Mouse (Mus musculus): ENCODE results near the gene Ago4. TPM values are rescaled to one million over a fixed set of nuclear protein-coding genes. Genes with fewer than 3 reads are reported as not detected.

Ago4 gene
- total RNA-seq, 1 experiment from 2014 or later: 8.8 TPM

DNA sequence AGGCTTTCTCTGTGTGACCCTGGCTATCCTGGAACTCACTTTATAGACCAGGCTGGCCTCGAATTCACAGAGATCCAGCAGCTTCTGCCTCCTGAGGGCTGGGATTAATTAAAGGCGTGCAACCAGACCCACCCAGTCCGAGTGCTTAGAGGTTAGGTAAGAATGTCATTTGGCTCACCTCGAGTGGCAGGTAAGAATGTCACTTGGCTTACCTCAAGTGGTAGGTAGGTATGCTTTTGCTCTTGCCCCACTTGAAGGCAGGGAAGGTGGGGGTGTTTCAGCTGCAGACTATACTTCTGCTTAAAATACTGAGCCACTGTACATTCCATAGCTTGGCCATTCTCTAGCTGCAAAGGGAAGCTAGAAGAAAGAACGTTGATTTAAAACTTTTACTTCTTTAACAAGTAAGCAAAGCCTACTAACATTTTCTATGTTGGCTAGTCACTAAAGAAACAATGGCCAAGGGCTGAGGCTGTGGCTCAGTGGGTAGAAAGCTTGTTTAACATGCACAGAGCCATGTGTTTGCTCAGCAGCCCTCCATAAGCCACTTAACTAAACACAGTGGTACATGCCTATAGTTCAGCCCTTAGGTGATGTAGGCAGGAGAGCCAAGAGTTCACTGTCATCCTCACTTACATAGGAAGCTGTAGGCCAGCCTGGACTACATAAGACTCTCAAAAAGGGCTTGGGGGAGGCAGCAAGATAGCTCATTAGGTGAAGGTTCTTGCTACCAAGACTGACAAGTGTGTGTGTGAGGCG is 20.8 kb downstream of the Ago4 start:
- no peak for DNase-seq

DNA sequence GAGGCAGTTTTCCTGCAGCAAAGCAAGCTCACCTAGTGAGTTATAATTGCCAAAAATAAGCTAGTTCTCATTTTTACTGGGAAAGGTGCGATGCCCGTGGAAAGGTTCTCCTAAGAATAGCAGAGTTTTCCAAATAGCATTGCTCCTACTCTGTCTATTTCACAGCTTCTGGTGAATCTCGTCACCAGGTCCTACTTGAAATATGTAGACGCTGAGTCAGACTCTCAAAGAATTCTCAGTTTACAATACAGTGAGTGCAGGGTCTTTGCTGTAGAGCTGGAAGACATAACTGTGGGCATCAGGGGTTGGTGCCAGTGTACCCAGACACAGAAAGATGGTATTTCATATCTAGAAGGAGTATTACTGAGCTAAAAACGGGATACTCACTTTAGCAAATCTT is 22.3 kb downstream of the Ago4 start:
- DNase-seq: no peak

DNA sequence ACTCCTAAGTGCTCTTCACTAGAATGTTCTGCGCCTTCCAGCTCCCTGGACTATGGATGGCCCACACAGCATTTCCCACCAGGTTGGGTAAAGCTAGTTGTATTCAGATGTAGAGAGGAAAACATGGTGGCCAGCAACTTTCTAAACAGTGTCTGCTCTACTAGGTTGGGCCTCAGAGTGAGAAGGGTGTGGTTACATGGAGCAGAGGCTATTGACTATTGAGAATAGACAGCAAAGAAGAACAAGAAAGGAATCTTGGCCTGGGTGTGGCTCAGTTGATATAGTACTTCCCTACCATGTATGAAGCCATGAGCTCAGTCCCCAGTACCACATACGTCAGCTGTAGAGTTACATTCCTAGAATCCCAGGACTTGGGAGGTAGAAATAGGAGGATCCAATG is 24.2 kb downstream of the Ago4 start:
- no peak for DNase-seq

DNA sequence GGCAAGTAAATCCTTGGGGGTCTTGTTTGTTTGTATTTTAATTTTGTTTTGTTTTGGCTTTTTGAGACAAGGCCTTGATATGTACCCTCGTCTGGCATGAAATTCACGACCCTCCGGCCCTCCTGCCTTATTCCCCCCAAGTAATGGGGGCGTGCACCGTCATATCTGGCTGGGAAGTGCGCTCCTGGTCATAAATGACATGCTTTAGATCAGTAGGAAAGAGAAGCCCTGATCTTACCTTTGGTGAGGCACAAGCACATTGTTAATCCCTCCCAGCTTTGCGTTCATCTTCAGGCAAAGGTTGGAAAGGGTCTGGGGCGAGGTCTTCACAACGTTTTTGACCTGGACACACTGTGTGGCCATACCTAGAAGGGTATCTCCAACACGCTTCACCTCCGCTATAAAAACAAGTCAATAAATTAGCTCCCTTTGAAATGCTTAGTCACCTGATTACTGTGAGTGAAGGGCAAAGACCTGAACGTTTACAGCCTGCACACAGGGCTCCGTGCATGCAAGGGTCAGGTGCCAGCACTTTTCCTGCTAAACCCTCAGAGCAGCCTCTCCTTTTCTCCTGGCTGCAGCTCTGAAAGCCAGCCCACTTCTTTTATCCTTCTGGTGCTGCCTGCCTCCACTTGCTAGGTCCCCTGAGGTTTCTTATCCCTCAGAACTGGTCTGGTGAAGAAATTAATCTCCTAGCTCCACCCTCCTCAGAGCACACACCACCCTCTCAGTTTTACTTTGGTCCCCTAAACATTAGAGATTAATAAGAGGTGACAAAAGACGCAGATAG is 25.0 kb downstream of the Ago4 start:
- no peak for DNase-seq

DNA sequence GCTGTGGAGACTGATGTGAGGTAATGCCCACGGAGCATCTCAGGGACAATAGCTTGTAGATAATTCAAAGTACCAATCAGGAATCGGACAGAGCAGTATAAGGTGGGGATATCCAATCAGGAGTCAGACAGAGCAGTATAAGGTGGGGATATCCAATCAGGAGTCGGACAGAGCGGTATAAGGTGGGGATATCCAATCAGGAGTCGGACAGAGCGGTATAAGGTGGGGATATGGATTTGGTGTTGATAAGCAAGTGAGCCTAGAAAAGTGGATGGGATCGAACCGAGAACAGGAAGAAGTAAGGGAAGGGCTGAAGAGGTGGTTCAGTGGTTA is 30.3 kb downstream of the Ago4 start:
- no peak for DNase-seq

DNA sequence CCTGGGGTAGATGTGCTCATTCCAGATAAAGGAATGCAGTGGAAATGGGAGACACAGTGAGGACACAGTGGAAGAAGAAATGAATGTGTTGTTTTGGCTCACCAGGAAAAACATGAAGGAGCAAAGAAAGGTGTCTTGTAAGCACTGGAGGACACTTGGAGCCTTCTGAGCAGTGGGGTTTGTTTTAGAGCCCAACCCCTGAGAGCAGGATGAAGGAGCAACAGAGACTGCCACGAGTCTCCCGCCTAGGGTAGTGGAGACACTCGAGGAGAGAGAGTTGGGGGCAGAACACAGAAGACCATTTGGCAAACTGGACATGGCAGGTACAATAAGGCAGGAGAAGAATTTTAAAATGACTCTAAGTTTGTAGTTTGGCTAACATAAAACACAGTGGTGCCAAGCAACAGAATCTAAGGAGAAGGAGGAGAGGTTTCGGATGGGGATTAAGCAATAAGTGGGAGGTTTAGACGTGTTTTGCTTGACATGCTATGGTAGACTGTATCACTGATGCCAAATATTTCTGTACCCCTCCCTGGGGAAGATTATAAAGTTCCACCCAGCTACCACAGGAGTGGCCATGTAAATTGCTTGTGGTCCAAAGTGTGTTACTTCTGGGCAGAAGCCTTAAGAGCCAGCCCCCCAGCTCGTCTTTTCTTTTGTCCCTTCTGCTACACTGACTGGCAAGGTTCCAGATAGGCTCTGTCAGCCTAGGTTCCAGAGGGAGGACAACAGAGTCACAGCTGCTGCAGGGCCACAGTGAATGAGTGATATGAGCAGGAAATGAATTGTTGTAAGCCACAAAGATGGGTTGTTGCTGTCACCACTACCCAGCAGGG is 30.9 kb downstream of the Ago4 start:
- DNase-seq: no peak

DNA sequence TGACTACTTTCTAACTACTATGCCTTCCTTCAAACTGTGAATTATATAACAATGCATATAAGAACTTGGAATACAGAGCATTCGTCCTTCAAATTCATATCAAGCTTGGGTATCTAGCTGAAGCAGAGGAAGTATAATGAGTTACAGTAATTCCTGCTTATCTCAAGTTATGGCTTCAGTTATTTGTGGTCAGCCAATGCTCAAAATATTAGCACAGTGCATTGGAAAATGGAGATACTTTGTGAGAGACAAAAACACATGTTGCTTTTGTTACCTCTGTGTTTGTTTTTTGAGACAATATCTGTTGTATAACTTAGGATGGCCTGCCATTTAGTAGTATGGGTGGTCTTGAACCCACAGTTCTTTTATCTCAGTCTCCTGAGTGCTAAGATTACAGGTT is 34.7 kb downstream of the Ago4 start:
- DNase-seq: no peak

DNA sequence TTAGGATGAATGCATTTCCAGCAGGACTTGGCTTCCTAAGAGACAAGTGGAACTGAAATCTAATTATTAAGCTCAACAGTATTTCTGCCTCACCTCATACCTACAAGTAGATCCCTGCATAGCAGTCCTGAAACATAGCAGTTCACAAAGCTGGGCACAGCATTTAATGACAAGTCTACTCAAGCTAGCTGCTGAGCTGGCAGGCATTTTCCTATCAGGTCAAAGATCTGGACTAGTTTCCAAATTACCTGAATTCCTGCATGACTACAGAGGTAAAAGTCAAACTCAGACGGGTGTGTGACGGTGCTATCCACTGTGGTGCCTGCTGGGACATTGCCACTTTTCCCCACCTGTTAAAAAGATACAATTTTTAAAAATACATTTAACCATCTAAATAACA is 36.3 kb downstream of the Ago4 start:
- DNase-seq: no peak

DNA sequence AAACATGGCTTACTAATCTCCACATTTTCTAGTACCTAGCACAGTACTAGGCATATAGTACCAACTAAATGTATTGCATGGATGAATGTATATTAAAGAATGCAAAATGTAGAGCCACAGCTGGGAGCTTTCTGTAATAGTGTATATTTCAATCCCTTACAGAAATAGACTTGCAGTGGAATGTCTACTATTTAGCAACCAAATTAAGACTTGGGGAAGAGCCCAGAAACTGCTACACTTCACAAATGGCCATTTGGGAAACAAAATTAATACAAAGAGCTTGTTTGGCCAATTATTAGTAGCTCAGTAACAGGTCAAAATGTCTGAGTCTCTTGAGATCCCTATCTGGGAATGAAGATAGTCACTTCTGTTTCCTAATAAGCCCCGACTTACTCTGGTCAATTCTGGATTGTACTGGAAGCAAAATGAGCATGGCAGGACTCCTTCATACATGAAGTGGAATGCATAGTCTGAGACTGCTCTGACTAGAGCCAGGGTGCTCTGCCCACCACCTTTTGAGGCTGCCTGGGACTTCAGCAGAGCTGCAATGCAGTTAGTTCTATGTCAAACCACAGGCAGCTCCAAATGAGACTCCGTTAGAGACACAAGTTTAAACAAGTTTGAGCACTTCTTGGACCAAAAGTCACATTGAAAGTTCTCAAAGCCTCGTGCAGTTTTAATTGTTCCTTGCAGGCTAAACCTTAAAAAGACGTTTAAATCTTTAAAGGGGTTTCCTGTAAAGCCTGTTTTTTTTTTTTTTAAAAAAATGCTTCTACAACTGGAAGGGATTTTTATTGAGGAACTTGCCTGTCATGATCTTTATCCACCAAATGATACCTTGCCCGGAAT is 37.1 kb downstream of the Ago4 start:
- no peak for DNase-seq

DNA sequence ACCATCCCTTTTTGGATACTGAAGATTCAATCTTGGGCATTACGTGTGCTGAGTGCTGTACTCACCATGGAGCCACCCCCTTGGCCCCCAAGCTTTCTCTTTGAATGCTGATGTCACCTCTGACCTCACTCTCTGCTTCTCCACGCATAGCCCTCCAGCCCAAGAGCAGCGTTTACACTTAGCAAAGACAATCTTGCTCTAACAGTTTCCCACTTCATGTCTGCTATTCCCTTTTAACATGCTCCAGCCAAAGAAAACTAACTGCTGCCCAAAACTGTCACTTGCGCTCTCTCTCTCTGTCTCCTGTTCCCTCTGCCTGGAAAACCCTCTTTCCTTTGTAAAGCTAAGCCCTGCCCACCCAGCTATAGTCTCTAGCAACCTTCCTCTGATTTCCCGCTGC is 37.8 kb downstream of the Ago4 start:
- no peak for DNase-seq

DNA sequence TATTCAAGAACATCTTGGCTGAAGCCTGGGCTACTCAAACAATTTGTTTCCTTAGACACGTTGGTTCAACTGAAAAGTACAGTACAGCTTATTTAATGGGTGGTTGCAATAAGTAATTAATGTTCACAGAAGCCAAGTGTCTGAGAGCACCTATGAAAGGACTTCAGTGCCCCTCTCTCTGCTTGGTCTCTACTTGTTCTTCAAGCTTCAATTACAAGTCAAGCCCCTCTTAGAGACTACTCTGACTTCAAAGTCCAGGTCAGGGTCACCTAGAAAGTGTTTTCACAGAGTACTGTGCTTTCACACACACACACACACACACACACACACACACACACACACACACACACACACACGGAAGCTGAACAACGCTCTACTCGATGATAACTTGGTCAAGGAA is 39.9 kb downstream of the Ago4 start:
- no peak for DNase-seq

DNA sequence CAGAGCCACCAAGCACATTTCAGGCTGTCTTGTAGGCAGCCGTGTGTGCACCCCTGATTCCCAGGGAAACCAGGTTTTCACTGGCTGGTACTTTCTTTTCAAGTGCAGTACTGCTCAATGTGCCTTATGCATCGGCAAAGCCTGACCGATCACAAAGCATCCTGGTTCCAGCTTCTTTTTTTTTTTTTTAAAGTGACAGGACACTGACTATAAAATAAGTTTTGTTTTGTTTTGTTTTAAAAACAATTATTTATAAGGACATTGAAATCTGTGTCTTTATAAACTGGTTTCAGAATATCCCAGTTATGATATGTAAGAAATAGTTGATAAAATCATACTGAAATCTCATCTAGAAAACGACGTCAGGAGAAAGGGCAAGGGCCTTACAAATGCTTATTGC is 41.3 kb downstream of the Ago4 start:
- DNase-seq: no peak

DNA sequence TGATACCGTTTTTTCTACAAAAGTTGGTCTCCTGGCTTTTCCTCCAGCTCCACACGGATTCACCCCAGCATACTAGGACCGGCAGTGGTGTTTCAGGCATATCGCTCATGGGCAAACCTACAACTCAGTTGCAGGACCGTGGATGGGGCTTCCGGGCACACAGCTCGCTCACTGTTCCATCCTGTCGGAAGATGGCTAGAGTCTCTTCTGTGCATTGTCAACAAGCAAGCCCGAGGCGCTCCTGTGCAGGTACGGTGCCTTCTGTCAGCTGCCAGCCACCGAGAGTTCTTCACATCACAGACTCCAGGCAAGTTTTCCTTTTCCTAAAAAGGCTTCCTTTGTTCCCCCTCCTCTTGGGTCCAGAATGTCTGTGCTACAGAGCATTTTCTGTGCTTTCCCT is 42.5 kb downstream of the Ago4 start:
- no peak for DNase-seq

DNA sequence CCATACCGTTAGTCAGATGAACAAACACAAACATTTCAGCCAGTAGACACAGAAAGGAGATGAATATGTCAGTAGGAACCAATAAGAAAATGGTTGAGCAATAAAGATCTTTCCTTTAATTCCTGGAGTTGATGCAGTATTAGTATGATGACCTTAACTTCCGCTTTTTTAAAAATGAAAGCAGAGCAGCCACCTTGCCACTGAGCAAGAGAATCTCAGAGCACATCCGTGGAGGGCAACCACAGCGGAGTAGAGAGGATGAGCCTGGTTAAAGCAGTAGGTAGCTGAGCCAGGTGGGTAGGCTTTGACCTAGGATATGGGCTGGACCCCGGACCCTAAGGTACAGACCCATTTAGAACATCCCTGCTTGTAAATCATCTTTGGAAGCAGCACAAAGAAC is 43.5 kb downstream of the Ago4 start:
- no peak for DNase-seq

DNA sequence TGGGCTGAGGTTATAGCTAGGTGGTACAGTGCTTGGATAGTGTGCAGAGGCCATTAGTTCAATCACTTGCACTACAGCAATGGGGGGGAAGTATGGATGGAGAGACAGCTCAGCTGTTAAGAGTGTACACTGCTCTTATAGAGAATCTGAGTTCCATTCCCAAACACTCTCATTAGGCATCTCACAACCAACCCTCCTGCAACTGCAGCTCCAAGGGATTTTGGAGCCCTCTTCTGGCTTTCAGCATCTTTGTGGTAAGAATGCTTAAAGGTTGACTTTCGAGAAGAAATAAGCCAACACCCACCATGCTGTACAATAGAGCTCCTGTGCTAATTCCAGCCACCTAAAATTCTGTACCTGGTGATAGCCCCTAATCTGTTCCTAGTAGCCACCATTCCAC is 47.1 kb downstream of the Ago4 start:
- DNase-seq: no peak

DNA sequence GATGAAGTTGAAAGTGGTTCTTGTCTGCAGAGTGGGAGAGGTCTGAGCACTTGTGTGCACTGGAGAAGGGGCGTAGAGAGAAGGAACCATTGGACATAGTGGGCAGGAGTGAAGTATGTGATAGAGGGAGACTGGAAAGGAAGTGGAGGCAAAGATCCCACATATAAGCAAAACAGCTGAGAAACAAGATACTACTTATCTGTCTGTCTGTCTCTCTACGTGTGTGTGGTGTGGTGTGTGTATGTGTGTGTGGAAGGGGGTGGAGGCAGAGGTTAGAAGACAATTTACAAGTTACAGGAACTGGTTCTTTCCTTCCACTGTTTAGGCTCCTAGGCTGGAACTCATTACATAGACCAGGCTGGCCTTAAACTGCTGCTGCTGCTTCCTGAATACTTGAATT is 48.2 kb downstream of the Ago4 start:
- DNase-seq: no peak

DNA sequence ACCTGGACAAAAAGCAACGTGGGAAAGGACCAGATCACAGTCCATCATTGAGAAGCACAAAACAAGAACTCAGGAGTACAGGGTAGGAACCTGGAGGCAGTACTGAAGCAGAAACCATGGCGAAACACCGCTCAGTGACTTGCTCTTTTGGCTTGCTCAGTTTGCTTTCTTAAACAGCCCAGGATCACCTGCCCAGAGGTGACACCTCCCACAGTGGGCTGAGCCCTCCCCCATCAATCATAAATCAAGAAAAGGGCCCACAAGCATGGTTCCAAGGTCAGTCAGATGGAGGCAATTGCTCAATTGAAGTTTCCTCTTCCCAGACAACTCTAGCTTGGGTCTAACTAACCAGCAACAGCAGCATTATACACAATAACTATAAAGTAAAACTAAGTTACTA is 49.4 kb downstream of the Ago4 start:
- DNase-seq: no peak

DNA sequence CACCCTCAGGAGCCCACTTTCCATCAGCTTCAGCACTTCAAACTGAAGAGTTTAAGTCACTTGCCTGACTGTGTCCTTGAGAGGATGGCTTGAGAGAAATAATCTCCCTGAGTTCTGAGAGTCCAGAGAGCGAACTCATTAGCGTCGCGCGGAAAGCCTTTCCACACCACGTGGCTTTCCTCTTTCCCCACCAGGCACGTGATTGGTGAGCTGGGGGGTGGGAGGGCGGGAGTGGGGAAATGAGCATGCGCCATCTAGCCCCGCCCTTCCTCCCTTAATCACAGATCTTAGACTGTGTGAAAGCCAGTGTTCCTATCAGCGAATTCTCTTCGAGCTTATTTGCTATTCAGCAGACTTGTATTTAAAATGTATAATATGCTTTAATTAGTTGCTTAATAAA is 50.3 kb downstream of the Ago4 start:
- DNase-seq: no peak

DNA sequence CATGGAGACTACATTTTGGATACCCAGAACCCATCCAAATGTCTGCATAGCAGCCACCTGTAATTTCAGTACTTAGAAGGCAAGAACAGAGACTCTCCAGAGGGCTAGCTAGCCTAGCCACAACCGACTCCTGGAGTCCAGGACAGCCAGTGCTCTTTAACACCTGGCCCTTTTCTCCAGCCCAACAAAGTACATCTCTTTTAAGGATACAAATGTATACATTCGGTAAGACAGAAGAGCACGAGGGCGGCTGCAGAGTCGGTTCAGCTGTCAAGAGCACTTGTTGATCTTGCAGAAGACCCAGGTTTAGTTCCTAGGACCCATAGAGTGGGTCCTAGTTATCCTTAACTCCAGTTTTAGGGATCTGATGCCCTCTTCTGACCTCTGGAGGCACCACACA is 51.8 kb downstream of the Ago4 start:
- DNase-seq: no peak

DNA sequence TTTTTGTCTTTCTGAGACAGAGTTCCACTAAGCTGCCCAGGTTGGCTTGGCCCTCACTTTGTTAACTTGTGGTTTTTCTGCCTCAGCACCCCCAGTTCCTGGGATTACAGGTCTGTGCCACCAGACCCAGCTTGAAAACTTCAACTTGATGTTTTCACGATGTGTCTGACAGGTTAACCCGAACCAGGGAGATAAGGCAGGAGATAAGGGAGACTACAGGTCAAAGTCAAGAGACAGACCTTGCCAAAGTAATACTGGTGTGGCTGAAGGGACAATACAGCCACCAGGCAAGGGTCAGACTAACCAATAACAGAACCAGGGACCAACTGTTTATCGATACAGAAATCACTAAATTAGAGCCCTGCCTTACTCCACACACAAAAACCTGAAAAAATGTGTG is 53.0 kb downstream of the Ago4 start:
- DNase-seq: no peak

DNA sequence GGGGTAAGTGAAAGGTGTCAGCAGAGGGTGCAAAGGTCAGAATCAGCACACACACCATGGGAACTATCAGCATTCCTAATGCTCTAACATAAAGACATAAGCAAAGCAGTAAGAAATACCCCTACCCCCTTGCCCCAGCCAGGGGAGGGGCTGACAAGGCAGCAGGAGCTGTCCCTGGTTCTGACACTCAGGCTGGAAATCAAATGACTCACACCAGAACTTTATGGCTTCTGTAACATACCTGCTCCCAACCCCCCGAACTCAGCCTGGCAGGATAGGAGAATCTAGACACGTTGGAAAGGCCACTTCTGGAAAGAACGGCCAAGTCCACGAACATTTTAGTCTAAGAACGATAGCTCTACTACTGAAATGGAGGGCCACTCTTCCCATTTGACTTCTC is 60.2 kb downstream of the Ago4 start:
- no peak for DNase-seq

DNA sequence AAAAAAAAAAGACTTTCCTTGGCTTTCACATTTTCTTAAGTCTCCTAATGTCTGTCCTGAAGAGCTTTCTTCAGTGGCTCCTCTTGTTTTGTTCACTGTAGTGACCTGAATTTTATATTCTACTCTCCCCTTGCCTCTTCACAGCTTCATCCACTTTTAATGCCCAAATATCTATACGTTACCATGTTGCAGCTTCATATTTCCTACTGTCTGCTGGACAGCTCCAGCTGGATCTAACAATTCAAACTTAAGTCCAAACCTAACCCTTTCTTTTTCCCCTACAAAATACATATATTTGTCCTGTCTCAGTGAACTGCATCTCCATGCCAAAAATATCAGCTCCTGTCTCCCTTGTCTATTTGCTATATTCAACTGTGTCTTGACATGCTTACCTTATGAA is 63.9 kb downstream of the Ago4 start:
- no peak for DNase-seq
